Mouse (Mus musculus) c-Kit-negative CD71-positive TER-119-positive erythroid progenitor cells, embryonic 14.5 days (primary cell): ENCODE results near the gene Terb1.

Experiments used
- DNase-seq: peaks from one replicate; pipeline ENCODE4 v3.0.0-alpha.2; 2013; ENCODE audit warnings: low read depth, low spot score

The Terb1 gene

GRCm38 (mm10) chr8:104412805-104413532 lies 96.7 kb downstream of the Terb1 start:
- no peak for DNase-seq

- no peak for DNase-seq
Measured at GRCm38 (mm10) chr8:104411972-104412371, 97.7 kb downstream of the Terb1 start.

- DNase-seq = no peak
Measured at GRCm38 (mm10) chr8:104411468-104411867, 98.2 kb downstream of the Terb1 start.

GRCm38 (mm10) chr8:104410628-104411273 lies 99.0 kb downstream of the Terb1 start:
- no peak for DNase-seq

- no peak for DNase-seq
Measured at GRCm38 (mm10) chr8:104408328-104409110, 101.2 kb downstream of the Terb1 start.

- DNase-seq = no peak
Measured at GRCm38 (mm10) chr8:104406340-104407128, 103.2 kb downstream of the Terb1 start.

GRCm38 (mm10) chr8:104405430-104406187 lies 104.1 kb downstream of the Terb1 start:
- DNase-seq = no peak

- no peak for DNase-seq
Measured at GRCm38 (mm10) chr8:104403596-104403995, 106.1 kb downstream of the Terb1 start.
